Mouse (Mus musculus): ENCODE measurements at regions not wholly inside any gene's neighbourhood (a gene's known extent, or its start where the extent isn't known, plus 50 kb on each side); places are given as distances from the start of the nearest gene placed in this dataset.

- TF ChIP-seq ZNF384 (IDR thresholded peaks at IDR 0.05; ENCODE audit: low read depth, low read length) (no peak), ZC3H11A (IDR thresholded peaks at IDR 0.05; ENCODE audit: borderline replicate concordance, low read depth, low read length) (no peak)
These were observed 54.5 kb upstream of the Etaa1 start for GRCm38 (mm10) chr11:18008140-18008539.

Data from ES-E14 (cell line).